Mouse (Mus musculus) urinary bladder, adult 2 months (tissue): ENCODE data around the gene Senp2. TPM values are rescaled to one million over a fixed set of nuclear protein-coding genes. Genes with fewer than 3 reads are reported as not detected.

ENCODE experiments used
- DNase-seq: peaks from one replicate; pipeline ENCODE4 v3.0.0; 2022; ENCODE audit warnings: low spot score
- polyA plus RNA-seq: library from polyadenylated mRNA; depleted of rRNA; stranded (reverse); fragments of >200 nt; gene quantifications from 2 replicates; pipeline ENCODE4 v1.2.3, GENCODE M21; 2012

Senp2 gene
- polyA plus RNA-seq, 1 experiment: 37.0 TPM

GRCm38 (mm10) chr16:22022122-22022521 is 12.8 kb downstream of the Senp2 start:
- no peak for DNase-seq

GRCm38 (mm10) chr16:22027474-22027873 is 18.2 kb downstream of the Senp2 start:
- no peak for DNase-seq

GRCm38 (mm10) chr16:22038554-22038953 is 29.3 kb downstream of the Senp2 start:
- DNase-seq: no peak

- DNase-seq: no peak
These were observed 30.7 kb downstream of the Senp2 start for GRCm38 (mm10) chr16:22039978-22040377.

- DNase-seq: no peak
These were observed 34.5 kb downstream of the Senp2 start for GRCm38 (mm10) chr16:22043830-22044229.

- no peak for DNase-seq
These were observed 36.6 kb downstream of the Senp2 start for GRCm38 (mm10) chr16:22045930-22046329.

GRCm38 (mm10) chr16:22046739-22047366 is 37.6 kb downstream of the Senp2 start:
- DNase-seq: no peak

GRCm38 (mm10) chr16:22053411-22053810 is 44.1 kb downstream of the Senp2 start:
- DNase-seq: no peak

- DNase-seq: no peak
These were observed 48.2 kb downstream of the Senp2 start for GRCm38 (mm10) chr16:22057498-22057897.

GRCm38 (mm10) chr16:22058871-22059270 is 49.6 kb downstream of the Senp2 start:
- DNase-seq: no peak

- no peak for DNase-seq
These were observed 51.1 kb downstream of the Senp2 start for GRCm38 (mm10) chr16:22060416-22060815.

- DNase-seq: no peak
These were observed 52.4 kb downstream of the Senp2 start for GRCm38 (mm10) chr16:22061555-22062160.

GRCm38 (mm10) chr16:22062284-22062683 is 53.0 kb downstream of the Senp2 start:
- DNase-seq: no peak

GRCm38 (mm10) chr16:22065536-22065935 is 56.3 kb downstream of the Senp2 start:
- DNase-seq: no peak

- DNase-seq: no peak
These were observed 58.1 kb downstream of the Senp2 start for GRCm38 (mm10) chr16:22067406-22067805.

GRCm38 (mm10) chr16:22071361-22071760 is 62.1 kb downstream of the Senp2 start:
- no peak for DNase-seq

GRCm38 (mm10) chr16:22075067-22075466 is 65.8 kb downstream of the Senp2 start:
- no peak for DNase-seq

- no peak for DNase-seq
These were observed 66.7 kb downstream of the Senp2 start for GRCm38 (mm10) chr16:22075829-22076619.

- DNase-seq: no peak
These were observed 67.3 kb downstream of the Senp2 start for GRCm38 (mm10) chr16:22076620-22076941.

GRCm38 (mm10) chr16:22080125-22080710 is 70.9 kb downstream of the Senp2 start:
- no peak for DNase-seq

GRCm38 (mm10) chr16:22085411-22085810 is 76.1 kb downstream of the Senp2 start:
- DNase-seq: no peak

- DNase-seq: no peak
These were observed 82.0 kb downstream of the Senp2 start for GRCm38 (mm10) chr16:22091255-22091783.
